Mouse (Mus musculus): ENCODE results near the gene Arid5b. TPM values are rescaled to one million over a fixed set of nuclear protein-coding genes. Genes with fewer than 3 reads are reported as not detected.

Gene Arid5b
- total RNA-seq, 2 experiments from 2014 or later: 26.5 to 29.4 TPM

GRCm38 (mm10) chr10:68127104-68127503 lies 151.4 kb downstream of the Arid5b start:
- intact Hi-C loops (cut with DNase I): loop anchor here (5.0 kb wide), 1 partner anchor 35 kb away; no protein-coding TSS in a partner anchor
- DNase-seq: no peak

GRCm38 (mm10) chr10:68126551-68126950 lies 152.0 kb downstream of the Arid5b start:
- DNase-seq: no peak
- intact Hi-C loops (cut with DNase I): loop anchor here (5.0 kb wide), 1 partner anchor 34 kb away; no protein-coding TSS in a partner anchor

GRCm38 (mm10) chr10:68125919-68126550 lies 152.5 kb downstream of the Arid5b start:
- DNase-seq: no peak
- intact Hi-C loops (cut with DNase I): loop anchor here (2.0 to 5.0 kb wide), 2 partner anchors 19 to 34 kb away; no protein-coding TSS in a partner anchor

GRCm38 (mm10) chr10:68124985-68125384 lies 153.6 kb downstream of the Arid5b start:
- intact Hi-C loops (cut with DNase I): loop anchor here (2.0 to 5.0 kb wide), 2 partner anchors 18 to 33 kb away; no protein-coding TSS in a partner anchor
- DNase-seq: no peak

GRCm38 (mm10) chr10:68123446-68123845 lies 155.1 kb downstream of the Arid5b start:
- intact Hi-C loops (cut with DNase I): no loop called here
- no peak for DNase-seq

GRCm38 (mm10) chr10:68121960-68122359 lies 156.6 kb downstream of the Arid5b start:
- intact Hi-C loops (cut with DNase I): no loop called here
- peak; percentile 75 to 86 for DNase-seq

GRCm38 (mm10) chr10:68121251-68121650 lies 157.3 kb downstream of the Arid5b start:
- intact Hi-C loops (cut with DNase I): no loop called here
- no peak for DNase-seq

- intact Hi-C loops (cut with DNase I): no loop called here
- DNase-seq: no peak
Measured at GRCm38 (mm10) chr10:68120011-68120410, 158.5 kb downstream of the Arid5b start.

GRCm38 (mm10) chr10:68119285-68119684 lies 159.3 kb downstream of the Arid5b start:
- no peak for DNase-seq

GRCm38 (mm10) chr10:68114955-68115354 lies 163.6 kb downstream of the Arid5b start:
- no peak for DNase-seq
- intact Hi-C loops (cut with DNase I): no loop called here

More at GRCm38 (mm10) chr10:68119285-68119684, 159.3 kb downstream of the Arid5b start:
- intact Hi-C loops (cut with DNase I): no loop called here

GRCm38 (mm10) chr10:68113645-68114044 lies 164.9 kb downstream of the Arid5b start:
- intact Hi-C loops (cut with DNase I): no loop called here
- DNase-seq: no peak

- intact Hi-C loops (cut with DNase I): no loop called here
- no peak for DNase-seq
Measured at GRCm38 (mm10) chr10:68112983-68113382, 165.6 kb downstream of the Arid5b start.

- no peak for DNase-seq
- intact Hi-C loops (cut with DNase I): no loop called here
Measured at GRCm38 (mm10) chr10:68110607-68111006, 167.9 kb downstream of the Arid5b start.

GRCm38 (mm10) chr10:68110182-68110581 lies 168.4 kb downstream of the Arid5b start:
- DNase-seq: no peak
- intact Hi-C loops (cut with DNase I): no loop called here

- no peak for DNase-seq
- intact Hi-C loops (cut with DNase I): no loop called here
Measured at GRCm38 (mm10) chr10:68109651-68110050, 168.9 kb downstream of the Arid5b start.

GRCm38 (mm10) chr10:68107716-68108115 lies 170.8 kb downstream of the Arid5b start:
- intact Hi-C loops (cut with DNase I): loop anchor here (2.0 kb wide), 1 partner anchor 17 kb away; no protein-coding TSS in a partner anchor

GRCm38 (mm10) chr10:68106351-68106950 lies 172.1 kb downstream of the Arid5b start:
- DNase-seq: no peak
- intact Hi-C loops (cut with DNase I): loop anchor here (2.0 kb wide), 1 partner anchor 18 kb away; no protein-coding TSS in a partner anchor

More at GRCm38 (mm10) chr10:68107716-68108115, 170.8 kb downstream of the Arid5b start:
- no peak for DNase-seq

GRCm38 (mm10) chr10:68104881-68105781 lies 173.4 kb downstream of the Arid5b start:
- peak in 1 of 2 experiments; percentile 55 for DNase-seq
- intact Hi-C loops (cut with DNase I): loop anchor here (5.0 kb wide), 1 partner anchor 172 kb away; the partner anchor contains the start of gene Arid5b

GRCm38 (mm10) chr10:68104481-68104880 lies 174.1 kb downstream of the Arid5b start:
- DNase-seq: peak; percentile 53 to 54
- intact Hi-C loops (cut with DNase I): loop anchor here (5.0 kb wide), 1 partner anchor 173 kb away; the partner anchor contains the start of gene Arid5b

GRCm38 (mm10) chr10:68103988-68104387 lies 174.6 kb downstream of the Arid5b start:
- DNase-seq: peak; percentile 54
- intact Hi-C loops (cut with DNase I): loop anchor here (5.0 kb wide), 1 partner anchor 173 kb away; the partner anchor contains the start of gene Arid5b

All from heart, postnatal 10 days (tissue).